Mouse (Mus musculus): ENCODE data around the gene 6330409D20Rik. TPM values are rescaled to one million over a fixed set of nuclear protein-coding genes. Genes with fewer than 3 reads are reported as not detected.

The 6330409D20Rik gene
- polyA plus RNA-seq, 1 experiment from 2014 or later, result not detected

- Histone ChIP-seq H3K36me3 (ENCODE audit: insufficient read depth) (peaks cover under 1% of the 10 kb centered on the region; the same call in 1 of the 2 replicates), H3K27ac (ENCODE audit: low read depth) (no peak overlapping the region), H3K27me3 (ENCODE audit: insufficient read depth, low read length) (no peaks in the 10 kb centered on the region), H3K4me1 (ENCODE audit: insufficient read depth) (peaks cover 8% of the 10 kb centered on the region), H3K4me3 (ENCODE audit: low read depth, low read length) (no peak overlapping the region), H3K9ac (no peak overlapping the region), H3K9me3 (ENCODE audit: low read depth, low read length) (no peaks in the 10 kb centered on the region), H3K4me2 (no peak overlapping the region)
- 83% methylated on average over 3 of the region's 3 CpGs for WGBS
- DNase-seq (no peak), ATAC-seq (ENCODE audit: insufficient read depth) (no peak)
- TF ChIP-seq CTCF (IDR thresholded peaks at IDR 0.05; ENCODE audit: low read depth), result no peak
Observed at GRCm38 (mm10) chr2:32720053-32720452, 20.8 kb downstream of the 6330409D20Rik start.

GRCm38 (mm10) chr2:32718761-32719160, 22.1 kb downstream of the 6330409D20Rik start:
- Histone ChIP-seq H3K4me2 (no peak overlapping the region), H3K9me3 (ENCODE audit: low read depth, low read length) (no peaks in the 10 kb centered on the region), H3K9ac (no peak overlapping the region), H3K27me3 (ENCODE audit: insufficient read depth, low read length) (no peaks in the 10 kb centered on the region), H3K4me3 (ENCODE audit: low read depth, low read length) (no peak overlapping the region), H3K27ac (ENCODE audit: low read depth) (no peak overlapping the region; the same call in 1 of the 2 replicates), H3K36me3 (ENCODE audit: insufficient read depth) (no peaks in the 10 kb centered on the region), H3K4me1 (ENCODE audit: insufficient read depth) (peaks cover 8% of the 10 kb centered on the region)
- no peak for TF ChIP-seq CTCF (IDR thresholded peaks at IDR 0.05; ENCODE audit: low read depth)
- ATAC-seq (ENCODE audit: insufficient read depth), result no peak
- no peak for DNase-seq
- WGBS, result 47% methylated on average over 9 of the region's 9 CpGs

GRCm38 (mm10) chr2:32714987-32715425, 25.8 kb downstream of the 6330409D20Rik start:
- Histone ChIP-seq H3K4me3 (ENCODE audit: low read depth, low read length) (no peak overlapping the region), H3K27me3 (ENCODE audit: insufficient read depth, low read length) (no peaks in the 10 kb centered on the region), H3K9ac (peak overlapping the region; percentile 23), H3K9me3 (ENCODE audit: low read depth, low read length) (no peaks in the 10 kb centered on the region), H3K36me3 (ENCODE audit: insufficient read depth) (peaks cover 15% of the 10 kb centered on the region), H3K4me2 (no peak overlapping the region), H3K4me1 (ENCODE audit: insufficient read depth) (0 out of 2 replicates have a peak, but pooled peaks cover 6% of the 10 kb centered on the region), H3K27ac (ENCODE audit: low read depth) (peak overlapping the region; percentile 63)
- TF ChIP-seq CTCF (IDR thresholded peaks at IDR 0.05; ENCODE audit: low read depth), result no peak
- DNase-seq (peak; percentile 40), ATAC-seq (ENCODE audit: insufficient read depth) (no peak)
- WGBS, result 50% methylated on average over 4 of the region's 4 CpGs

GRCm38 (mm10) chr2:32714117-32714986, 26.5 kb downstream of the 6330409D20Rik start:
- WGBS, result 44% methylated on average over 11 of the region's 11 CpGs
- Histone ChIP-seq H3K4me1 (ENCODE audit: insufficient read depth) (0 out of 2 replicates have a peak, but pooled peaks cover 6% of the 10 kb centered on the region), H3K9ac (peak overlapping the region; percentile 74; the same call in 1 of the 2 replicates), H3K4me2 (peak overlapping the region; percentile 89; the same call in 1 of the 2 replicates), H3K27ac (ENCODE audit: low read depth) (peak overlapping the region; percentile 96; the same call in 1 of the 2 replicates), H3K9me3 (ENCODE audit: low read depth, low read length) (no peaks in the 10 kb centered on the region), H3K4me3 (ENCODE audit: low read depth, low read length) (no peak overlapping the region), H3K36me3 (ENCODE audit: insufficient read depth) (peaks cover 22% of the 10 kb centered on the region), H3K27me3 (ENCODE audit: insufficient read depth, low read length) (no peaks in the 10 kb centered on the region)
- no peak for TF ChIP-seq CTCF (IDR thresholded peaks at IDR 0.05; ENCODE audit: low read depth)
- DNase-seq (no peak), ATAC-seq (ENCODE audit: insufficient read depth) (no peak)

GRCm38 (mm10) chr2:32712934-32713817, 27.6 kb downstream of the 6330409D20Rik start, which contains the start of gene Cdk9:
Gene Cdk9, minus strand, starts transcription at chr2:32713076.
- no peaks in the 10 kb centered on the region for H3K9me3 ChIP-seq (ENCODE audit: low read depth, low read length)
- peak within 1 kb of the TSS; percentile 74 for H3K9ac ChIP-seq
- H3K36me3 ChIP-seq (ENCODE audit: insufficient read depth), result peaks cover 33% of the 10 kb centered on the region
- DNase-seq (peak; percentile 95), ATAC-seq (ENCODE audit: insufficient read depth) (peak; percentile 83)
- H3K27ac ChIP-seq (ENCODE audit: low read depth), result peak within 1 kb of the TSS; percentile 96
- H3K4me3 ChIP-seq (ENCODE audit: low read depth, low read length), result peak within 1 kb of the TSS; percentile 88
- peak within 1 kb of the TSS; percentile 89 for H3K4me2 ChIP-seq
- TF ChIP-seq CTCF (IDR thresholded peaks at IDR 0.05; ENCODE audit: low read depth), result peak; percentile 100
- no peaks in the 10 kb centered on the region for H3K27me3 ChIP-seq (ENCODE audit: insufficient read depth, low read length)
- WGBS, result under 1% methylated on average over 63 of the region's 79 CpGs
- H3K4me1 ChIP-seq (ENCODE audit: insufficient read depth), result 0 out of 2 replicates have a peak, but pooled peaks cover 6% of the 10 kb centered on the region

GRCm38 (mm10) chr2:32712586-32712933, 28.3 kb downstream of the 6330409D20Rik start:
- H3K4me1 ChIP-seq (ENCODE audit: insufficient read depth), result 0 out of 2 replicates have a peak, but pooled peaks cover 6% of the 10 kb centered on the region
- DNase-seq (peak; percentile 97), ATAC-seq (ENCODE audit: insufficient read depth) (peak; percentile 92)
- H3K9ac ChIP-seq, result peak overlapping the region; percentile 74
- peaks cover 40% of the 10 kb centered on the region for H3K36me3 ChIP-seq (ENCODE audit: insufficient read depth)
- H3K27ac ChIP-seq (ENCODE audit: low read depth), result peak overlapping the region; percentile 96
- H3K4me2 ChIP-seq, result peak overlapping the region; percentile 89
- no peaks in the 10 kb centered on the region for H3K27me3 ChIP-seq (ENCODE audit: insufficient read depth, low read length)
- no peak for TF ChIP-seq CTCF (IDR thresholded peaks at IDR 0.05; ENCODE audit: low read depth)
- WGBS, result under 1% methylated on average over 41 of the region's 44 CpGs
- no peaks in the 10 kb centered on the region for H3K9me3 ChIP-seq (ENCODE audit: low read depth, low read length)
- peak overlapping the region; percentile 88 for H3K4me3 ChIP-seq (ENCODE audit: low read depth, low read length)

Data from lung, embryonic 14.5 days (tissue).